Mouse (Mus musculus) CD4-positive naive resting alpha-beta T cell, adult 76 days (primary cell): Measurements from ENCODE around the gene Sfxn2. TPM values are rescaled to one million over a fixed set of nuclear protein-coding genes. Genes with fewer than 3 reads are reported as not detected.

Experiments
- total RNA-seq: library from RNA; stranded (reverse); gene quantifications from one replicate; pipeline ENCODE4 v1.2.4, GENCODE M21; 2023

Gene Sfxn2
- total RNA-seq, result 12.8 TPM

GRCm38 (mm10) chr19:46572951-46573937 is at the start of gene Sfxn2, which contains the start of gene Arl3:
Sfxn2 (plus strand) TSS chr19:46573365.
Arl3 (minus strand) TSS chr19:46573198.

GRCm38 (mm10) chr19:46598720-46599252 is 25.6 kb downstream of the Sfxn2 start, which contains the start of gene Wbp1l:
Wbp1l (plus strand) TSS chr19:46599084.

Other genes with a start within 250 kb of the Sfxn2 start
- 0.21 TPM for gene Psd, start 246.2 kb upstream of the Sfxn2 start, total RNA-seq
- 4.1 TPM for gene Fbxl15, start 245.2 kb upstream of the Sfxn2 start, total RNA-seq
- 23.6 TPM for gene Cuedc2, start 234.7 kb upstream of the Sfxn2 start, total RNA-seq
- 4.6 TPM for gene Mfsd13a, start 232.2 kb upstream of the Sfxn2 start, total RNA-seq
- not detected for gene 2310034G01Rik, start 223.1 kb upstream of the Sfxn2 start, total RNA-seq
- 107 TPM for gene Actr1a, start 177.6 kb upstream of the Sfxn2 start, total RNA-seq
- gene Sufu, start 176.5 kb upstream of the Sfxn2 start, total RNA-seq, result 42.5 TPM
- gene Trim8, start 71.7 kb upstream of the Sfxn2 start, total RNA-seq, result 44.5 TPM
- gene Arl3, start 167 bp upstream of the Sfxn2 start, total RNA-seq, result 8.0 TPM
- gene Wbp1l, start 25.7 kb downstream of the Sfxn2 start, total RNA-seq, result 76.4 TPM
- not detected for gene Cyp17a1, start 99.8 kb downstream of the Sfxn2 start, total RNA-seq
- 6.9 TPM for gene Borcs7, start 116.5 kb downstream of the Sfxn2 start, total RNA-seq
- 23.0 TPM for gene As3mt, start 134.1 kb downstream of the Sfxn2 start, total RNA-seq
- gene Cnnm2, start 188.2 kb downstream of the Sfxn2 start, total RNA-seq, result 6.7 TPM